Mouse (Mus musculus): ENCODE measurements around the gene Krtap19-5. TPM values are rescaled to one million over a fixed set of nuclear protein-coding genes. Genes with fewer than 3 reads are reported as not detected.

The Krtap19-5 gene
- polyA plus RNA-seq, 1 experiment: not detected

DNA sequence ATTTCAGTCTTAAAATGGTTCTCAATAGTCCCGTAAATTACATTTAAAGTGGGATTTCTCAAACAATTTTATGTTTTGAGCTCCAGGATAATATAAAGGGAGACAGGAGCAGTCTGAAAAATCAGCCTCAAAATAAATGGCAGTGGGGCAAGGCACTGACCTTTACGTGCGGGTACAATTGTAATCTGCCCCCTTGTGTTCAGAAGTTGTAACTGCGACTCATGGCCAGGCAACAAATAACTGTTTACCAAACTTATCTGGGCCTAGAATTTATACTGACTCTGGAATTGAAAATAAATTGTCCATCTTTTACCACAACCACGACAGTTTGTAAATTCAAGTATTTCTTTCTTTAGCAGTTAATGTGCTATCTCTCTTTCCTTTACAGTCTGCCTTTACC, 44.8 kb downstream of the Krtap19-5 start:
- Histone ChIP-seq H3K4me1 (ENCODE audit: control insufficient read depth, insufficient read depth, low read length) (no peaks in the 10 kb centered on the region), H3K27ac (ENCODE audit: insufficient read depth, low read length) (no peak overlapping the region), H3K4me3 (ENCODE audit: insufficient read depth, low read length) (no peak overlapping the region)
- no peak for TF ChIP-seq POLR2A (IDR thresholded peaks at IDR 0.05; ENCODE audit: extremely low read depth, insufficient read depth, low read length)
- TF ChIP-seq CTCF (IDR thresholded peaks at IDR 0.05; ENCODE audit: extremely low read depth, insufficient read depth, low read length): peak; percentile 52; the same call in 1 of the 2 replicates

- no peak for TF ChIP-seq CTCF (IDR thresholded peaks at IDR 0.05; ENCODE audit: extremely low read depth, insufficient read depth, low read length)
- no peak for TF ChIP-seq POLR2A (IDR thresholded peaks at IDR 0.05; ENCODE audit: extremely low read depth, insufficient read depth, low read length)
These were observed 47.7 kb downstream of the Krtap19-5 start for GRCm38 (mm10) chr16:88848558-88848957.

DNA sequence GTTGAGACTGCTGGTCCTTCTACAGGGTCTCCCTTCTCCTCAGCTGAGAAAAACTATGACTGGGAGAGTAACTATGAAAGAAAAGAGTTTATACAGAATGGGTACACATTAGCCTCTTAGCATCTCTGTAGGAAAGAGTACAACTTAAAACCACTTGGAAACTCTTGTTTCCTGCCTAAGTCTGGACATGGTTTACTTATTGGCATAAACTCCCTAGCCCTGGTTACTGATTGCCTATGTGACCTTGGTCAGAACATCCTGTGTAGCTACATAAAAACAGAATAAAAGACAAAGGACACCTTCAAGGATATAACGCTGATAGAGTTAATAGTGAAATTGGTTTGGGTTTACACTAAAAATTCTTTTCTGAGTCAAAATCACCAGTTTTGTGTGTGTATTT, 48.9 kb downstream of the Krtap19-5 start:
- TF ChIP-seq POLR2A (IDR thresholded peaks at IDR 0.05; ENCODE audit: extremely low read depth, insufficient read depth, low read length) (no peak), CTCF (IDR thresholded peaks at IDR 0.05; ENCODE audit: extremely low read depth, insufficient read depth, low read length) (no peak)
- no peak overlapping the region for H3K4me3 ChIP-seq (ENCODE audit: insufficient read depth, low read length)
- H3K4me1 ChIP-seq (ENCODE audit: control insufficient read depth, insufficient read depth, low read length): no peaks in the 10 kb centered on the region
- no peak overlapping the region for H3K27ac ChIP-seq (ENCODE audit: insufficient read depth, low read length)

More at GRCm38 (mm10) chr16:88848558-88848957, 47.7 kb downstream of the Krtap19-5 start:
- Histone ChIP-seq H3K4me3 (ENCODE audit: insufficient read depth, low read length) (no peak overlapping the region), H3K4me1 (ENCODE audit: control insufficient read depth, insufficient read depth, low read length) (no peaks in the 10 kb centered on the region), H3K27ac (ENCODE audit: insufficient read depth, low read length) (no peak overlapping the region)

Other genes with a start within 250 kb of the Krtap19-5 start
- not detected in 2 replicates for gene Krtap26-1, start 248.7 kb downstream of the Krtap19-5 start, polyA plus RNA-seq (2012; rRNA removed)
- not detected in 2 replicates for gene Krtap27-1, start 224.8 kb downstream of the Krtap19-5 start, polyA plus RNA-seq (2012; rRNA removed)
- gene 2310061N02Rik, start 188.5 kb downstream of the Krtap19-5 start, polyA plus RNA-seq (2012; rRNA removed): not detected in 2 replicates
- not detected in 2 replicates for gene Krtap13-1, start 167.6 kb downstream of the Krtap19-5 start, polyA plus RNA-seq (2012; rRNA removed)
- gene Krtap13, start 144.8 kb downstream of the Krtap19-5 start, polyA plus RNA-seq (2012; rRNA removed): not detected in 2 replicates
- not detected in 2 replicates for gene 2310034C09Rik, start 137.6 kb downstream of the Krtap19-5 start, polyA plus RNA-seq (2012; rRNA removed)
- not detected in 2 replicates for gene 2310057N15Rik, start 122.3 kb downstream of the Krtap19-5 start, polyA plus RNA-seq (2012; rRNA removed)
- gene Gm5965, start 118.6 kb downstream of the Krtap19-5 start, polyA plus RNA-seq (2012; rRNA removed): not detected in 2 replicates
- not detected in 2 replicates for gene Gm20741, start 84.2 kb downstream of the Krtap19-5 start, polyA plus RNA-seq (2012; rRNA removed)
- not detected in 2 replicates for gene Krtap15, start 76.2 kb downstream of the Krtap19-5 start, polyA plus RNA-seq (2012; rRNA removed)
- gene Krtap14, start 70.3 kb downstream of the Krtap19-5 start, polyA plus RNA-seq (2012; rRNA removed): not detected in 2 replicates
- not detected in 2 replicates for gene Krtap19-1, start 27.0 kb downstream of the Krtap19-5 start, polyA plus RNA-seq (2012; rRNA removed)
- not detected in 2 replicates for gene Krtap19-2, start 22.2 kb downstream of the Krtap19-5 start, polyA plus RNA-seq (2012; rRNA removed)
- not detected in 2 replicates for gene Krtap19-3, start 18.4 kb downstream of the Krtap19-5 start, polyA plus RNA-seq (2012; rRNA removed)
- gene Krtap19-4, start 11.4 kb downstream of the Krtap19-5 start, polyA plus RNA-seq (2012; rRNA removed): not detected in 2 replicates
- gene Krtap19-9b, start 35.8 kb upstream of the Krtap19-5 start, polyA plus RNA-seq (2012; rRNA removed): not detected in 2 replicates
- gene Krtap16-3, start 66.4 kb upstream of the Krtap19-5 start, polyA plus RNA-seq (2012; rRNA removed): not detected in 2 replicates
- not detected in 2 replicates for gene Krtap22-2, start 114.3 kb upstream of the Krtap19-5 start, polyA plus RNA-seq (2012; rRNA removed)
- not detected in 2 replicates for gene Gm10229, start 118.8 kb upstream of the Krtap19-5 start, polyA plus RNA-seq (2012; rRNA removed)
- gene Krtap6-1, start 135.2 kb upstream of the Krtap19-5 start, polyA plus RNA-seq (2012; rRNA removed): not detected in 2 replicates
- not detected in 2 replicates for gene Gm10228, start 145.0 kb upstream of the Krtap19-5 start, polyA plus RNA-seq (2012; rRNA removed)
- gene Krtap6-5, start 151.4 kb upstream of the Krtap19-5 start, polyA plus RNA-seq (2012; rRNA removed): not detected in 2 replicates
- gene 1110025L11Rik, start 167.5 kb upstream of the Krtap19-5 start, polyA plus RNA-seq (2012; rRNA removed): not detected in 2 replicates
- gene Krtap6-3, start 187.6 kb upstream of the Krtap19-5 start, polyA plus RNA-seq (2012; rRNA removed): not detected in 2 replicates
- gene Gm6358, start 244.4 kb upstream of the Krtap19-5 start, polyA plus RNA-seq (2012; rRNA removed): not detected in 2 replicates